Mouse (Mus musculus): ENCODE results near the gene Orai3.

Orai3 gene

DNA sequence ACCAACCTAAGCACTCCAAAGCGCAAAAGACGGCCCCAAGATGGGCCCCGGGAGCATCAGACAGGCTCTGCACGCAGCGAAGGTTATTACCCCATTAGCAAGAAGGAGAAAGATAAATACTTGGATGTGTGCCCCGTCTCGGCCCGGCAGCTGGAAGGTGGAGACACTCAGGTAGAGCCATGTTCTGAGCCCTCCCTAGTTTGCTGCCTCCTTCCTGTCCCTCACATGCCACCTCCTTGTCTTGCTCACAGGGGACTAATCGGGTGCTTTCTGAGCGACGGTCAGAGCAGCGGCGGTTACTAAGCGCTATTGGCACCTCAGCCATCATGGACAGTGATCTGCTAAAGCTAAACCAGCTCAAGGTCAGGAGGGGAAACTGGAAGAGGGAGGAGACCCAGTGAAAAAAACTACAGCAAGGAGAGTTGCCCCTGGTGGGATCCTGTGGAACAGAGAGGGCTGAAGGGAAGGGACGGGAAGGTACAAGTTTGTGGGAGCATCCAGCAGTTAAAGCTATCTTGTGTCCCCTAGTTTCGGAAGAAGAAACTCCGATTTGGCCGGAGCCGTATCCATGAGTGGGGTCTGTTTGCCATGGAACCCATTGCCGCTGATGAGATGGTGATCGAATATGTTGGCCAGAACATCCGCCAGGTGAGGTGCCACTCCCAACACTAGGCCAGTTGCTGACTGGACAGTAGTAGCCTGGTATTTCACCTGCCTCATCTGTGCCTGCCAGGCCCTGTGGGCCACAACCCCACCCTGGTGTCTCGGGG is 27.6 kb downstream of the Orai3 start:
- no peak for DNase-seq (ENCODE audit: low read depth in 1 of 2, low spot score in 2 of 2)

DNA sequence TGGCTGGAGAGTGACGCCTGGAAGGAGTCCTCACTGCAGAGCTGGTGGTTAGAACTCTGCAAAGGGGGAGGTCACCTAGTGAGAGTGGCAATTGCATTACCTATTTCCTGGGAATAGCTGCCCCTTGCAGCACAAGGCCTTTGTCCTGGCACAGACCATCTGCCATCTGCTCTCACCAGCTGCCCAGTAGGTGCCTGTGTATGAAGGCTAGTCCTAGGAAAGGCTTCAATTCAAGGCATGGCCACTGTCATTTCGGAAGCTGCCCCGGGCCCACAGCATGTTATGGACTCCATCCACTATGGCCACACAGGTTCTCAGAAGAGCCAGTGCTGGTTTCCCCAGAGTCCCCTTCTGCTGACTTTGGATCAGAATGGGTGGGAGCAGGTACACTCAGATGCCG is 29.0 kb downstream of the Orai3 start:
- no peak for DNase-seq (ENCODE audit: low read depth in 1 of 2, low spot score in 2 of 2)

DNA sequence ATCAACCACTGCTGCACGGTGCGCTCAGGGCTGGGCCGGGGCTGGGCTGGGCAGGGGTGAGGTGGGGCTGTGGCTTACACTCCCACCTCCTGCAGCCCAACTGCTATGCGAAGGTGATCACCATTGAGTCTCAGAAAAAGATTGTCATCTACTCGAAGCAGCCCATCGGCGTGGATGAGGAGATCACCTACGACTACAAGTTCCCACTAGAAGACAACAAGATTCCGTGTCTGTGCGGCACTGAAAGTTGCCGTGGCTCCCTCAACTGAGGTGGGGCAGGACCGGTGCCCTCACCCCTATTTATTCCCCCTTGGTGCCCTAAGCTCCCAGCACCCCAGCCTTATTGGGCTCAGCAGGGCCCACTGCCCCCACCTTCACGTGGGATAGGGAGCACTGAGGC is 29.6 kb downstream of the Orai3 start:
- DNase-seq (ENCODE audit: low read depth in 1 of 2, low spot score in 2 of 2): no peak

DNA sequence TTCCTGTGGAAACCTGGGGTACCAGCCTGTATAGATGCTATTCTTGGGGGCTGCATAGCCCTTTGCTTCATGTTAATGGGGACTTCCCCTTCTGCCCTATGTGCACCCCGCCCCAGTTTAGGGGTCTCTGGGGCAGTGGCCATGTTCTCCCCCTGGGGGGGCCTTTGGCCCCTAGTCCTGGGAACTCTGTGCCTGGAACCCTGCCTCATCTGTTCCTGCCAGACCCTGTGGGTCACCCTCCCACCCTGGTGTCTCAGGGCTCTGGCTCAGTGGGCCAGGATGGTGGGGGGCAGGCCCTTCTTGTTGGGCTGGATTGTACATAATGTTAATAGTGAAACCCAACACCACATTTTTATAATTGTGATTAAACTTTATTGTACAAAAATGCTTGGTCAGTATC is 30.1 kb downstream of the Orai3 start:
- no peak for DNase-seq (ENCODE audit: low read depth in 1 of 2, low spot score in 2 of 2)

DNA sequence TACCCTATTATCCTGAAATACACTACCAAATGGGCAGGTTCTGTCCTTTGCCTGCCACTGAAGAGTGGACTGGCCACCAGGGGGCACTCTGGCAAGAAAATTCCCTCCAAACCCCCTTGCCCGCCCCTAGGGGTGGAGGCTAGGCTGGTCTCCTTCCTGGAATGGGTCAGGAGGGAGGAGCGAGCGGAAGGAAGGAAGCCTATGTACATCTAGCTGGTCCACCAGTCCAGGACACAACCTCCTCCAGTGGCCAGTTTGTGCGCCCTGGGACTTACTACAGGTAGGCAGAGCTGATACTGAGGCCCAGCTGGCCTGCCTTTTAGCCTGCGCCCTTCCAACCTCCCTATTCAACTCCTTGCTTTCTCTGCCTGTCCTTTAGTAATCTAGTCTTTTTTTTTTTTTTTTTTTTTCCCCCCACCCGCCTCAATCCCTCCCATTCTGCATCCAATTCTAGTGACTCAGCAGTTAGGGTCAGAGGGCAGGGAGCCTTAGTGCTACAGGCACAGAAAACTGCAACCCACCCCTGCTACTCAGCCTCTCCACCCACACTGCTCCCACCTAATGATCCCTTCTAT is 30.9 kb downstream of the Orai3 start, which contains the start of gene Hsd3b7:
Hsd3b7 (plus strand) TSS at position 170 of the 575 bp plus-strand sequence.
- DNase-seq (ENCODE audit: low read depth in 1 of 2, low spot score in 2 of 2): peak; percentile 59 to 83

DNA sequence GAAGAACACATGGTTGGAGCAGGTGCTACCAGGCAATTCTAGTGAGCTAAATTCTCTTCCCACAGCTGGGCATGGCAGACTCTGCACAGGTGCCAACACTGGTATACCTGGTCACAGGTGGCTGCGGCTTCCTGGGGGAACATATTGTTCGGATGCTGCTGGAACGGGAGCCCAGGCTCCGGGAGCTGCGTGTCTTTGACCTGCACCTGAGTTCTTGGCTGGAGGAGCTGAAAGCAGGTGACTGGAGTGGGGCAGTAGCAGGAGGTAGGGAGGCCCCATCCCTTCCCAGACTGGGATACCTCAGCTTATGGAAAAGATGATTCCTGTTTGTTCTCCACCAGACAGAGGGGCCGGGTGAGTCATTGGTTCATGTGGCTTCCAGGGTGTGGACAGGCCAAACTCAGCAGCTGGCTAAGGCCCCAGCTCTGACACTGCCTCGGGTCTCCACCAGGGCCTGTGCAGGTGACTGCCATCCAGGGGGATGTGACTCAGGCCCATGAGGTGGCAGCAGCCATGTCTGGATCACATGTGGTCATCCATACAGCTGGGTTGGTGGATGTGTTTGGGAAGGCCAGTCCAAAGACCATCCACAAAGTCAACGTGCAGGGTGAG is 31.5 kb downstream of the Orai3 start:
- no peak for DNase-seq (ENCODE audit: low read depth in 1 of 2, low spot score in 2 of 2)

DNA sequence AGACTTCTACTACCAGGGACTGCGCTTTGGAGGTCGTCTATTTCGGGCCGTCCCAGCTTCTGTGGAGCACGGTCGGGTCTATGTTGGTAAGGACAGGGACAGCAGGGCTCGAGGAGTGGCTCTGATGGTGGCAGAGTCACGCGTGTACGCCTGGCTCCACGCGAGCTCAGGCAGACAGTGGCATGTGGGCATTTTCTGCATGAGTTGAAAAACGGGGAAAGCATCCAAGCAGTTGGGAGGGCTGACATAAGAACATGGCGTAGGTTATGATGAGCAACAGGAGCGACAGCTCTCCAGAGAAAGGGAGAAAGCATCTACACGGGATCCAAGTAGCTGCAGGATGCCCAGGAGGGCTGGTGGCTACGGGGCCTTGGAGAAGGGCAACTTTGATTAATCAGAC is 32.7 kb downstream of the Orai3 start:
- DNase-seq (ENCODE audit: low read depth in 1 of 2, low spot score in 2 of 2): no peak

DNA sequence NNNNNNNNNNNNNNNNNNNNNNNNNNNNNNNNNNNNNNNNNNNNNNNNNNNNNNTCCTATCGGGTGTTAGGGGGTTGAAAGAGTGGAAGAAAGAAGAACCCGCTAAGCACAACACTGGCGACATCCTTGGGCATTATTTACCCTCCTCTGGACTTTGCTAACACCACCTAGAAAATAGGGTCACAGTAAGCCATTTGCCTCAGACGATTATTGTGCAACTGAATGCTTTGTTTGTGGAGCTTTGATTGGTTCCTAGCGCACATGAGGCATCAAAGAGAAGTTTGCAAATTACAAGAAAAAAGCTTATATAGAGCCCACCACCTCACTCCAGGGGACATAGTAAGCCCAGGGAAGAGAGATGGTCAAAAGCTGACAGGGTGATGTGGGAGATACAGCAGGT is 39.2 kb downstream of the Orai3 start:
- DNase-seq (ENCODE audit: low read depth in 1 of 2, low spot score in 2 of 2): no peak

DNA sequence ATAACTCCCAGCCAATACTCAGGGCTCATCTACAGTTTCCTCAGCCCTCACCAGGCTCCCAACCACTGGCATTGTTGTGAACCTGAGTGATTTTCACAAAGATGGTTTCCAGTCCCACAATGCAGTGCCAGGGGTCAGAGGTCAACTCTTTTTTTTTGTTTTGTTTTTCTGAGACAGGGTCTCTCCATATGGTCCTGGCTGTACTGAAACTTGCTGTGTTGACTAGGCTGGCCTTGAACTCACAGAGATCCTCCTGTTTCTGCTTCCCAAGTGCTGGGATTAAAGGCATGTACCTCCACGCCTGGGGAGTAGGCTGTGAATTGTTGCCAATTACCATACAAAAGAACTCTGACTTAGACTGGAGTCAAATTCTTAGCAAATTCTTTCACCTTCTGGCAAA is 40.2 kb downstream of the Orai3 start:
- DNase-seq (ENCODE audit: low read depth in 1 of 2, low spot score in 2 of 2): no peak

DNA sequence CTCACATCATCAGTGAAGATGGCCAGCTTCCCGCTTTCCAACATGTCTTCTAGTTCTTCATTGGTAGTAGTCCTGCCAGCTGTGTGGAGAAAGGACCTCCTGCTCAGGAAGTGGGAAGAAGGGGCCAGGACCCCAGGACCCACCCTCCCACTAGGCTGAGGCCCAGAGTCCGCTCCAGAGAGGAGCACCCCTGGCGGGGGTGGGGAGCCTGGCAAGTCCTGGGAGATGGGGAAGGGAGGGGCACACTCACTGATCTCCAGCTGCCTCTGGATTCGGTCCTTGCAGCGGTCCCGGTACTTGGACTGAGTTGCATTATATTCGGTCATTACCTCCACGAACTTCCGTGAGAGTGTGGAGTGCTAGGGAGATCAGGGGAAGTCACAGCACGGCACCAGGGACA is 41.0 kb downstream of the Orai3 start:
- DNase-seq (ENCODE audit: low read depth in 1 of 2, low spot score in 2 of 2): no peak

DNA sequence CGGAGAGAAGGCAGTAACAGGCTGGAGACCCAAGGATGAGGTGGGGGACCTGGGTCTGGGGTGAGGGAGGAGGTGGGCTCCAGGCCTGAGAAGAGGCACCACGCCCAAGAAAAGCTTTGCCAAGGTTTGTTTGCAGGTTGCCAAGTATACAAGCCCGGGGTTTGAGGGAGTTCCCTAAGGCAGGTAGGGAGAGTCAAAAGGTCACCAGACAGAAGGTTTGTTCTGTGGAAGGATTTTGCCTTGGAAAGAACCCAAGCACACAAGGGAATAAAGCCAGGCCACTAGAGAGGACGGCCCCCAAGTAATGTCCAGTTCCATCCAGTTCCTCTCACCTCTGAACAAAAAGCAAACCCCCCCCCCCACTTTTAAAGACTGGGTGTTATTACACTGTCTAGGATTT is 41.6 kb downstream of the Orai3 start:
- DNase-seq (ENCODE audit: low read depth in 1 of 2, low spot score in 2 of 2): no peak

DNA sequence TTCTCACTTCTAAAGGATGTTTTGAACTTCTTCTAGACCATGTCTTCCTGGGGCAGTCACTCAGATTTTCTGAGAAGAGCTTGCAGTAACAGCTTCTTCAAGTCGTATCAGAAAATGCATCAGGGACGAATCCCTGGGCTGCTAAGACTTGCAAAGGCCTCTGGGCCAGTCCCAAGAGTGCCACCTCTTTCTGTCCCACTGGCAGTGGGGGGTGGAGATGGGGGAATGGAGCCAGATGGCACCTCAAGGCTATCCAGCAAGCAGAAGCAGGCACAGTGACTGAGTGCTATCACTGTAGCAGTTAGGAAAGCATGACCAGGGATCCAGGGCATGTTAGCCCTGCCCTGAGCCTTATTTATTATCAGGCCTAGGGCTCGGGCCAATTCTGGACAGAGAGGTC is 42.7 kb downstream of the Orai3 start:
- DNase-seq (ENCODE audit: low read depth in 1 of 2, low spot score in 2 of 2): no peak

DNA sequence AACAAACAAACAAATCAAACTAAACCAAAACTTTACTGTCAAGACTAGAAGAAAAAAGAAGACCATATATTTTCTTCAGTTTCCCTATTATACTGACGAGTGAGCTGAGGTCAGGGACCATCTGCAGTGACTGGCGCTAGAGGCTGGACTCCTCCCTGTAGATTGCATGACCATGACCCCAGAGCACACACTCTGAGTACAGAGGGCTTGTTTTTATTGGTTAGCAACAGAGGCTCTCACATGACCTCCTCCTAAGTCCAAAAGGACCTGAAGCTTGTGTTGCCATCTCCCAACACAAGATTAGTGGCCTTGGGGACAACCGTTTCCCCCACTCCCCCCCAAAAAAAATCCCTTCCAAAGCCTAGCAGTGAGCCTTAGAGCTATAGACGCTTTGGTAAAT is 44.2 kb downstream of the Orai3 start:
- no peak for DNase-seq (ENCODE audit: low read depth in 1 of 2, low spot score in 2 of 2)

DNA sequence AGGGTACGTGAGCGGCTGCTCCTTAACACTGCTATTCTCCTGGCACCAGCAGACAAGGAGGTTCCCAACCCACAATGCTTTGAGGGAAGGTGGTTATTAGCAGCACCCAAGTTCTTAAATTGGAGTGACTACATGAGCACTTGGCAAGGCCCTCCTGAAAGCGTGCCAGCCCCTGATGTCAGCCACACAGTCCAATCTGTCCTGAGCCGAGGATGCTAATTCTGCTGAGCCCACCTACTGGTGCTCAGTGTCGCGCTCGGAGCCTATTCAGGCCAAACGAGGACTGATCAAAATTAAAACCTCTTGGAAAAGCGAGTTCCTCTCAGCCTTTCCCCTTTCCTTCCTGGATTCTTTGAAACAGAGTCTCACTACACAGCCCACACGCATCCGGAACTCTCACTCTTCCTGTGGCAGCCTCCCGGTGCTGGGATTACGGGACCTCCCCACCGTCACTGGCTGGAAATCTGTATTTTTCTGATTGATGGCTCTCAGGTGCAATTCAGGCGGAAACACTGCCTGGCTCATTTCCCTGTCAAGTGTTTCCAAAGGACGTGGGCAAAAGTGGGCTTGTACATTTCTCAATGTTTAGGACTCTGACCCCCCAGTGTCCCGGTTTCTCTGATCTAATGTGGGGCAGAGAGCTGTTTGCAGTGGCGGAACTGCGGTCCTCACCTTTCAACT is 44.8 kb downstream of the Orai3 start:
- DNase-seq (ENCODE audit: low read depth in 1 of 2, low spot score in 2 of 2): no peak

DNA sequence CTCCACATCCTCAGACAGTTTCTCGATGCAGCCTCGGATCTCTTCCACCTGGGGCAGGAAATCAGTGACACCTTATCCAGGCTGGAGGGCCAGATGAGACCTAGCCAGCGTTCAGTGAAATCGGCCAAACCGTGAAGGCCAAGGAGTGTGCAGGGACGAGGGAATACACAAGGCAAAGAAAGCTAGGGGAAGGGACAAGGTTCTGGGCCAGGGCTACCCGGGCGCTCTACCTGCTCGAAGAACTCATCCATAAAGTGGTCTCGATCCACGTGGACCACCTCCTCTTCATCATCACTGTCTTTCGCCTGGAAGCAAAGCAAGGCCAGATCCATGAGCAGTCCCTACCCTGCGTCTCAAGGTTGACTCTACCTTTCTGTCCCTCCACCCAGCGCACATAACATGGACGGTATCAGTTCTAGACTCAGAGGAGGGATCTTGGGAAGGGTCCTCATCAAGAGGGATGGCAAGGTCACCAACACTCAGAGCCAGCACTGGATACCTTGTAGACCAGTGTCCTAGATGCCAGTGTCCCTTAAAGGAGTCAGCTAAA is 45.6 kb downstream of the Orai3 start:
- no peak for DNase-seq (ENCODE audit: low read depth in 1 of 2, low spot score in 2 of 2)

DNA sequence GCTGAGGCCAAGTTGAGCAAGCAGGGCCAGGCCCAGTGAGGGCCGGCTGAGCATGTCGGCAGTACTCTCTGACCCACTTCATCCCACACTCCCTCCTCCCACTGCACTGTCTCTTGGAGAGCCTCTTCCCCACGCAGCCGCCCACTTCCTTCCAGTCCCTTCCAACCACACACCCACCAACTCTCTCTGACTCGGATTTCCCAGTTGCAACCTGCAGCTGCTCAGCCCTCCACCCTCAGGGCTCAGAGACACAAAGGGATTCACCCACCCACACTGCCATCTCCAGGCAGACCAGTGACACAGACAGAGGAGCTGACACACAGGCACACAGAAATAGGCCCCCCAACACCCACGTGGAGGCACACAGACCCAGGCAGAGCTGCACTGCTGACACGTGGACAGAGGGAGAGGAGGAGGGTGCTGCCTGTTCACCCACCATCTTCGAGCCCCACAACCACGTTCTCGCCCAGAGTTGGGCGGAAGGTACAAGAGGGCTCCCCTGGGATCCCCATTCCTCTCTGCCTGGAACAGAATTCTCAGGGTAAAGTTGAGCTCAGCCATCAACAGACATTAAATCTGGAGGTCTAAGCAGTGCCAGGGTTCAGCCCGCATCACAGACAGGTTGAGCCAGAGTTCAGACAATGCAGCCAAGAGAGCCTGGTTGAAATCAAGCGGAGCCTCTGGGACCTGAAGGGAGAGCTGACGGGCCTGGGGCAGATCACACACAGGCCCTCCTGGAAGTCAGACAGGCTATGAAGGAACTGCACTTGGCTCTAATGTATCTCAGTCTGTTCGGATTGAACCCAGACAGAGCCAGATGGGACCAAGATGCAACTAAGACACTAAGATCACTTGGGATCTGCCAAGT is 46.6 kb downstream of the Orai3 start:
- DNase-seq (ENCODE audit: low read depth in 1 of 2, low spot score in 2 of 2): no peak

DNA sequence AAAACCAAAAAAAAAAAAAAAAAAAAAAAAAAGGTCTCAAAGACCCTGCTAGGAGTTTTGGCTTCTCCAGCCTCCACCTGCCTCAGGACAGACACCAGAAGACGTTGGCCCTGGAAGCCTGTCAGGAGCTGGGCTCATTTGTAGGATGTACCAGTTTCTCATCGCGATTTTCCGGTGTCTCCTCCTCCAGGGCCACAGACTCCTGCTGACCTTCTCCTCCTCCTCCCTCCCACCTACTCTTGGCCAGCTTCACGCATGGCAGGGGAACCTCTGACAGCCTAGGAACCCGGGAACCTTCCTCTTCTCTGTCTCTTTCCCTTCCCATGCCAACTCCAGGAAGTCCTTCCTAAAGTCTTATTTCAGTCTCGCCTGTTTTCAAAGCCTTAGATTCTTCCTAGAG is 47.4 kb downstream of the Orai3 start:
- DNase-seq (ENCODE audit: low read depth in 1 of 2, low spot score in 2 of 2): no peak

DNA sequence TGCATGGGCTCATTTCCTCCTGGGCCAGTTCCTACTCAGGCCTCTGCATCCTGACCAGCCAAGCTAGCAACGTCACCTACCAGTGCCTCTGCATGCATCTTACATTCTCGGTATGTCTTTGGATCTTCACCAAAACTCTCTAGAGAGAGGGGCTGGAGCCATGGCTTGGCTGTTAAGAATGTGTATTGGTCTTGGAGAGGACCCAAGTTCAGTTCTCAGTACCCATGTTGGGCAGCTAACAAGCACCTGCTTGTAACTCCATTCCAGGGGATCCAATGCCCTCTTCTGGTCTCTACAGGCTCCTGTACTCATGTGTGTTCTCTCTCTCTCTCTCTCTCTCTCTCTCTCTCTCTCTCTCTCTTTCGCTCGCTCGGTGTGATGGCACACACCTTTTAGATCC is 48.2 kb downstream of the Orai3 start:
- no peak for DNase-seq (ENCODE audit: low read depth in 1 of 2, low spot score in 2 of 2)

DNA sequence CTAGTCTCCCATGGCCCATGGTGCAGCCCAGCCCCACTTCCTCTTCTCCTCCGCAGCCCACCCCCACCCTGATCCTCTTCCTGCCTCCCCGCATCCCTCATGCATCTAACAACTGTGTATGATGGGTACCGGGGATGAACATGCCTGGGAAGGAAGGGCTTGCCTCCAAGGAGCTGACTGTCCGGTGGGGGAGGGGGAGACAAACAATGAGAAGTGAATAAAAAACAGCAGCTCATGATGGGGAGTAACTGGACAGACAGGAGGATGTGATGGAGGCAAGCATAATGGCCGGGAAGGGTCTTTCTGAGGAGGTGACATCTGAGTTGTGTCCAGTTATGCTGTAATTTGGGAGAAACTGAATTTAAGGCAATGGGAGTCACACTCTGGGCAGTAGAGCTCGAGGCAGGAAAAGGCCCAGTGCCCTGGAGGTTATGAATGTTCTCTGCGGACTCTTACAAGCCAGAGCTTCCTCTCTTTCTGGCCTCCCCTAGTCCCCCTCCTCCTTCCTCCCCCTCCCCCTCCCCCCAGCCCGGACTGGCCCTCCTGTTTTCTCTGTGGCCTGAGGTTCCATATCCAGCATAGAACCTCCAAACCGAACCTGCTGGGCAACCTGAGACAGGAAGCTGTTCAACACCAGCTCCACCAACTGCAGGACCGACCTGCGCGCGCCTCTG is 51.4 kb downstream of the Orai3 start:
- DNase-seq (ENCODE audit: low read depth in 1 of 2, low spot score in 2 of 2): no peak

DNA sequence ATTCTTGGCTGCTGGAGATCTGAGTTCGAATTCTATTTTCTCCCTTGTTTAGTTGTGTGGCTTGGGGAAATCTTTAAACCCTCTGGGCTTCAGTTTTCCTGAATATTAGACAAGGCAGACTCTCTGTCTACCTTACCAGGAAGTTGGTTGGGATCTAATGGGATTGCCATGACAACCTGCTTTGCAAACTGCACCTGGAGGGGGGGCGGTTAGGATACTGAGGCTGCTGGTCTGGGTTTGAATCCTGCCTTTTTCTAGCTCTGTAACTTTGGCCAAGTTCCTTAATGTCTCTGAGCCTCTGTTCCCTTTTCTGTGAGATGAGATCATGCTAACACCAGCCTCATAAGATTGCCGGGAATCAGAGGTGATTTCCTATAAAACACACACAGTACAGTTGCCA is 52.9 kb downstream of the Orai3 start:
- no peak for DNase-seq (ENCODE audit: low read depth in 1 of 2, low spot score in 2 of 2)
